Mouse (Mus musculus) spleen, adult 18-20 months (tissue): ENCODE results near the gene Trim65.
"Not testable (repeated sequence)": the region's sequence is repeated elsewhere in the genome, so short reads cannot be mapped to it uniquely, and the experiment has no call there.

Experiments used
- DNase-seq, 2 experiments: peaks; one replicate each; pipeline ENCODE4 v3.0.0; 2022; ENCODE audit warnings: mixed read lengths in 2 of 2

The Trim65 gene

GRCm38 (mm10) chr11:116138468-116139138 is 7.7 kb upstream of the Trim65 start, which contains the start of gene Mrpl38:
Mrpl38 (minus strand) TSS chr11:116138868.
- peak; percentile 76 to 79 for DNase-seq

GRCm38 (mm10) chr11:116138096-116138467 is 7.2 kb upstream of the Trim65 start:
- DNase-seq = no peak

DNA sequence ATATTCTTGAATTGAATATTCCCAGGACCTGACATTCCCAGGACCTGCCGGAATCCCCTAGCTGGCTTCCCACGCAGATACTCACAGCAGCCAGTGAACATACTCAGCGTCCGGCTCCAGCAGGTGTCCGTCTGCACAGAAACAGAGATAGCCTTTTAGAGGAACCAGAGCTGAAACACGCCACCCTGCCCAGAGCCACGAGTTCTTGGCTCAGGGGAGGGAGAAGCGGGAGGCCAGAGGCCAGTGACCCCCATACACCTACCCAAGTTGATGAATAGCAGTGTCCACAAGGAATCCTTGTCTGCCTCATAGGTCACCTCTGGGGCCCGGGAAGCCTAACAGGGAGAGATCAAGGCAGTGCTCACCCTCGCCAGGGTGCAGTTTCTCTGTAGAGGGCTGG is 3.2 kb upstream of the Trim65 start:
- DNase-seq = no peak

DNA sequence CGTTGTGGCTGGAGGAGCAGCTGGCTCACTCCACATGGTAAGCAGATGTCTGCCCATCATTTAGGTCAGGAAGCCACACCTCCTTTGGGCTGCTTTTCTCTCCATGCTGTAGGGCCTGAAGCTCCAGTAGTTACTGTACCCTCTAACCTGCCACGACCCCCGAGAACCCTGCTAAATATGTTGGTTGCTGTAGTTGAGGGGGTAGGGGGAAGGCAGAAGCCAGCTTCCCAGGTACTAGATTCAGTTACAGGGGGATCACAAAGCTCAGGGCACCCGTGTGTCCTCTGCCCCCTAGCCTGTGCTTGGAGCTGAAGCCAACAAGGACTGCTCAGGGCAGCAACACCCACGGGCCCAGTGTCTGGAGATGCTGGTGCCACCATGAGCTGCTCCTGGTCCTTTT is 2.6 kb upstream of the Trim65 start:
- DNase-seq = no peak

DNA sequence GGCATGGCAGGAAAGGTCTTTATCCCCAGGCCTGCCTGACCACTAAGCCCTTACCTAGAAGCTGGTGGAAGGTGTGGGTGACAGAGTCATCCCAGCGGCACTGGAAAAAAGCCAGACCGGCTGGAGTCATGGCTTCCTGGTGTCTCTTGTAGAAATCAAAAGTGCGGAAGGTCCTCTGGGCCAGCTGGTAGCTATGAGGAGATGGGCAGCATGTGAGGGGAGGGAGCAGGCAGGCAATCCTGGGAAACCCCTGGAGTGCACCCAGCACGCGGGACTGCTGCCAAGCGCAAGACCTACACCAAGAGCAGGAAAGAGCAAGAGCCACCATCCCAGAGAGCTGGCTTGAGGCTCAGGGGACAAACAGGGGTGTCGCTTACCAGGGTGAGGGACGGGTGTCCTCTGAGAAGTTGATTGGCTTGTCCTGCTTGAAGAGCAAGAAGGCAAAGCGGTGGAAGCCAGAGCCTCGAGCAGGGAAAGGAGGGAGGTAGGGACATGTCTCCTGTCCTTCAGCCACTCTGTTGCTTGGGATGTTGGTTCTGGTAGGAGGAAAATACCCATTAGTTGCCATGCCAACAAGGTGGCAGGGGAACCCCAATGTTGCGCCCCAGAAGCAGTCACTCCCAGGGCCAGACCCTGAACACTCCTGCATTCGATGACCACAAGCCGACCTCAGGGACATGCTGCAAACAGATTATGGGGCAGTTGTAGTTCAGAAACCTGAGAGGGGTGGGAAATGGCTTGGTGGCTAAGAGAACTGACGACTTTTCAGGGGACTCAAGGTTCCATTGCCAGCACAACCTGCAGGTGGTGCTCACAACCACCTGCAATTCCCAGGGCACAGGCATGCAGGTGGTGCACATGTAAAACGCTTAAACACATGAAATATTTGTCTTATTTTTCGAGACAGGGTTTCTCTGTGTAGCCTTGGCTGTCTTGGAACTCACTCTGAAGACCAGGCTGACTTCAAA is 1.7 kb upstream of the Trim65 start:
- DNase-seq = peak in 1 of 2 experiments; percentile 32

- DNase-seq = no peak
Observed at GRCm38 (mm10) chr11:116131349-116132170, 632 bp upstream of the Trim65 start.

- no peak for DNase-seq
Observed at GRCm38 (mm10) chr11:116129993-116130487, 888 bp downstream of the Trim65 start.

- no peak for DNase-seq
Observed at GRCm38 (mm10) chr11:116129091-116129790, 1.7 kb downstream of the Trim65 start.

DNA sequence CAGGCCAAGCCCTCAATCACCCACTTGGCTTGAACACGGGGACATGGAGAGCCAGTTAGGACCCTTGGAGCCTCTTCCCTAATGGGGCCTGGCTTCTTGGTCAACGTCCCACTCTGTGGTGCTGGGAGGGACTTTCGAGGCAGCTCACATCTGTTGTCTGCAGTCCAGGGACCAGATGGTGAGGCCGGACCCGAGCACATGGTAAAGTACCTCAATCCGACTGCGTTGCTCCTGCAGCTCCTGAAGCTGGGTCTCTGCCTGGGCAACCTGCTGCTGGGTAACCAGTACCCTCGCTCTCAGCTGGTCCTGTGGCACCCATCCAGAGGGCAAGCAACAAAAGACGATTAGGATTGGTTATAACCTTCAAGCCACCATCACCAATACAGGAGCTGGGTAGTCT is 2.9 kb downstream of the Trim65 start:
- no peak for DNase-seq

- no peak for DNase-seq
Observed at GRCm38 (mm10) chr11:116127156-116127980, 3.6 kb downstream of the Trim65 start, which contains the start of gene Trim47. Trim47 (minus strand) TSS chr11:116127210.

- DNase-seq = no peak
Observed at GRCm38 (mm10) chr11:116126261-116126660, 4.7 kb downstream of the Trim65 start.

DNA sequence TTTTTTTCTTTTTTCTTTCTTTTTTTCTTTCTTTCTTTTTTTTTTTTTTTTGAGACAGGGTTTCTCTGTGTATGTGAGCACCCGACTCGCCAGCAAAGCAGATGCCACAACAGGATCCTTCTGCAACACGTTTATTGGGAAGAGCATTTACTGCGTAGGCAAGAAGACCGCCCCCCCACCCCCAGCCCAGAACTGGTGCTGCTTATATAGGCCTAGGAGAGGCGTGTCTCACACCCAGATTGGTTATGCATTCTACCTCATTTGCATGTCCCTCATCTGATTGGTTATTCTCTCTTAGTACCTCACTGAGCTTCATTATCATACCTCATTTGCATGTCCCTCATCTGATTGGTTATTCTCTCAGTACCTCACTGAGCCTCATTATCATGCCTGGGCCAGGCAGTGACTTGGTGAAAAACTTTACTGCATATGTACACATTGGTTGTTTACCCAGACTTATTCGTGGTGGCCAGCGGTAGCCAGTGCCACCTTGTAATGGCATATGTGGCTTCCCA is 9.1 kb downstream of the Trim65 start:
- DNase-seq = not testable (repeated sequence)

DNA sequence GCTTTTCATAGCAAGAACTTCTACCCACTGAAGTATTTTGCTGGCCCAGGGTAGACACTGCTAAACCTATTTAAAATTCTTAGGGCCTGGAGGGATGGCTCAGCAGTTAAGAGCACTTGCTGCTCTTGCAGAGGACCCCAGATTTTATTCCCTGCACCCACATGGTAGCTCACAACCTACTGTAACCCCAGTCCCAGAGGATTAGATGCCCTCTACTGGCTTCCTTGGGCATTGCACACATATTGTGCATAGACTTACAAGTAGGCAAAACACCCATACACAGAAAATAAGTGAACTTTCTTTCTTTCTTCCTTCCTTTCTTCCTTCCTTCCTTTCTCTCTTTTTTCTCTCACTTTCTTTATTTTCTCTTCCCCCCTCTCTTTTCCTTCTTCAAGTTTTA is 13.1 kb downstream of the Trim65 start:
- DNase-seq = no peak

GRCm38 (mm10) chr11:116117241-116117640 is 13.7 kb downstream of the Trim65 start:
- DNase-seq = no peak

DNA sequence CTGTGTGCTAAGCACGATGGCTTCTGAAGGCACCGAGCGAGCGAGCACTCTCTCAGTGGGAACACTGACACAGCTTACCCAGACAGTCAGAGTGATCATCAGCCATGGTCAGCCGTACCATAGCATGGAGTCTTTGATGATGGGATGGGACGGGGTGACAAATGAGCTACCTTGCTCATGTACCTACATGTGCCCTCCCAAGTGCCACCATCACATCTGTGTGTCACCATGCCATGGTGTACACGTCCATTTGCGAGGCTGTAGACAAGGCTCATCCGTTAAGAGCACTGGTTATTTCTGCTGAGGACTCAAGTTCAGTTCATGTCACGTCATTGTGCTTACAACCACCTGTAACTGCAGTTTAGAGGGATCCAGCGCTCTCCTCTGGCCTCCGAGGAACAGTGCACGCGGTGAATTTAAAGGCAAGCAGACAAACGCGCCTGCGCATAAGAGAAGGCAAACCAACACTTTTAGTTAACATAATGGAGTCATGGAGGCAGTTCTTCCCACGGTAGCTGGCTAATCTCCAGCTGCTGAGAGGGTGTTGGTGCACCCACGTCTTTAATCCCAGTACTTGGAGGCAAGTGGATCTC is 19.2 kb downstream of the Trim65 start:
- DNase-seq = no peak

GRCm38 (mm10) chr11:116111067-116111466 is 19.9 kb downstream of the Trim65 start:
- no peak for DNase-seq

GRCm38 (mm10) chr11:116110540-116110939 is 20.4 kb downstream of the Trim65 start:
- DNase-seq = no peak

GRCm38 (mm10) chr11:116110131-116110530 is 20.8 kb downstream of the Trim65 start:
- DNase-seq = no peak

GRCm38 (mm10) chr11:116109441-116110081 is 21.4 kb downstream of the Trim65 start:
- no peak for DNase-seq
